Mouse (Mus musculus) myocyte (in vitro differentiated cells): ENCODE measurements at regions not wholly inside any gene's neighbourhood (a gene's known extent, or its start where the extent isn't known, plus 50 kb on each side); places are given as distances from the start of the nearest gene placed in this dataset.

ENCODE experiments used
- H3K27me3 ChIP-seq: one replicate; pipeline ENCODE4 v1.6.1; 2011; ENCODE audit not compliant: control insufficient read depth, insufficient read depth, insufficient read length
- H3K36me3 ChIP-seq: one replicate; pipeline ENCODE4 v1.6.1; 2011; ENCODE audit not compliant: control insufficient read depth, insufficient read depth
- H3K4me2 ChIP-seq: one replicate; pipeline ENCODE4 v1.6.1; 2011; ENCODE audit warnings: low read depth, control low read depth
- H3K4me3 ChIP-seq: one replicate; pipeline ENCODE4 v1.5.1; 2011; ENCODE audit warnings: mild to moderate bottlenecking, control low read depth, moderate library complexity
- H3K79me2 ChIP-seq: one replicate; pipeline ENCODE4 v1.6.1; 2011; ENCODE audit not compliant: control insufficient read depth, insufficient read depth
- H3ac ChIP-seq: one replicate; pipeline ENCODE4 v1.6.1; 2011; ENCODE audit not compliant: control insufficient read depth, insufficient read length
- CEBPB ChIP-seq: IDR thresholded peaks from 2 replicates; pipeline ENCODE4 v1.6.1; 2011; ENCODE audit warnings: mild to moderate bottlenecking, moderate library complexity; ENCODE audit not compliant: poor library complexity, insufficient read depth, severe bottlenecking
- E2F4 ChIP-seq: IDR thresholded peaks from one replicate; pipeline ENCODE4 v1.6.1; 2011; ENCODE audit warnings: mild to moderate bottlenecking, control low read depth, moderate library complexity; ENCODE audit not compliant: insufficient read depth
- MAX ChIP-seq: IDR thresholded peaks from one replicate; pipeline ENCODE4 v1.6.1; 2011; ENCODE audit warnings: low read depth, mild to moderate bottlenecking, control low read depth
- MYOD1 ChIP-seq, 3 experiments: IDR thresholded peaks; one replicate each; pipeline ENCODE4 v1.6.1; 2011; ENCODE audit warnings: control low read depth in 2 of 3, low read depth in 2 of 3, mild to moderate bottlenecking in 2 of 3, moderate library complexity in 1 of 3; ENCODE audit not compliant: insufficient read length in 2 of 3, control insufficient read depth in 1 of 3
- MYOG ChIP-seq, 3 experiments: IDR thresholded peaks; one replicate each; pipeline ENCODE4 v1.6.1; 2011; ENCODE audit warnings: control low read depth in 2 of 3, low read depth in 2 of 3, mild to moderate bottlenecking in 2 of 3; ENCODE audit not compliant: insufficient read length in 2 of 3, control insufficient read depth in 1 of 3, insufficient read depth in 1 of 3
- POLR2A ChIP-seq: IDR thresholded peaks from one replicate; pipeline ENCODE4 v1.6.1; 2011; ENCODE audit warnings: low read depth, mild to moderate bottlenecking, control low read depth, moderate library complexity; ENCODE audit not compliant: insufficient read length
- POLR2AphosphoS2 ChIP-seq: IDR thresholded peaks from one replicate; pipeline ENCODE4 v1.6.1; 2011; ENCODE audit warnings: low read depth, control low read depth; ENCODE audit not compliant: insufficient read length
- REST ChIP-seq: IDR thresholded peaks from one replicate; pipeline ENCODE4 v1.6.1; 2011; ENCODE audit warnings: mild to moderate bottlenecking, control low read depth, moderate library complexity; ENCODE audit not compliant: insufficient read depth, insufficient read length
- SRF ChIP-seq: IDR thresholded peaks from one replicate; pipeline ENCODE4 v1.6.1; 2011; ENCODE audit warnings: low read depth; ENCODE audit not compliant: control insufficient read depth, insufficient read length
- TCF12 ChIP-seq: IDR thresholded peaks from one replicate; pipeline ENCODE4 v1.6.1; 2011; ENCODE audit warnings: mild to moderate bottlenecking, control low read depth; ENCODE audit not compliant: poor library complexity, insufficient read depth, severe bottlenecking
- TCF3 ChIP-seq: IDR thresholded peaks from one replicate; pipeline ENCODE4 v1.6.1; 2011; ENCODE audit warnings: low read depth, control low read depth; ENCODE audit not compliant: insufficient read length
- USF1 ChIP-seq: IDR thresholded peaks from one replicate; pipeline ENCODE4 v1.6.1; 2011; ENCODE audit warnings: low read depth, mild to moderate bottlenecking, control low read depth, moderate library complexity

- no peak for TF ChIP-seq TCF3
- H3ac ChIP-seq, result no peak overlapping the region
- no peaks in the 10 kb centered on the region for H3K36me3 ChIP-seq
- no peaks in the 10 kb centered on the region for H3K79me2 ChIP-seq
- H3K4me3 ChIP-seq, result no peak overlapping the region
- H3K27me3 ChIP-seq, result no peaks in the 10 kb centered on the region
- H3K4me2 ChIP-seq, result no peak overlapping the region
Measured at GRCm38 (mm10) chr3:137057911-137058260, 283.0 kb upstream of the Emcn start.

GRCm38 (mm10) chr3:137062067-137062466, 278.8 kb upstream of the Emcn start:
- no peaks in the 10 kb centered on the region for H3K79me2 ChIP-seq
- no peaks in the 10 kb centered on the region for H3K27me3 ChIP-seq
- H3ac ChIP-seq, result no peak overlapping the region
- no peak overlapping the region for H3K4me3 ChIP-seq
- no peak overlapping the region for H3K4me2 ChIP-seq
- H3K36me3 ChIP-seq, result no peaks in the 10 kb centered on the region
- no peak for TF ChIP-seq MYOD1 (IDR thresholded peaks at IDR 0.05; ENCODE audit: control insufficient read depth in 1 of 3, insufficient read length in 2 of 3, low read depth in 2 of 3)
- TF ChIP-seq TCF12, result no peak
- no peak for TF ChIP-seq MAX

GRCm38 (mm10) chr3:137067336-137067735, 273.5 kb upstream of the Emcn start:
- Histone ChIP-seq H3K79me2 (no peaks in the 10 kb centered on the region), H3K4me3 (no peak overlapping the region), H3K27me3 (no peaks in the 10 kb centered on the region)

GRCm38 (mm10) chr3:137069334-137069733, 271.5 kb upstream of the Emcn start:
- Histone ChIP-seq H3K79me2 (no peaks in the 10 kb centered on the region), H3K36me3 (no peaks in the 10 kb centered on the region), H3K4me3 (no peak overlapping the region), H3K4me2 (no peak overlapping the region), H3K27me3 (no peaks in the 10 kb centered on the region), H3ac (no peak overlapping the region)
- TF ChIP-seq USF1 (no peak), CEBPB (no peak), POLR2AphosphoS2 (no peak), TCF3 (no peak), MYOD1 (IDR thresholded peaks at IDR 0.05; ENCODE audit: control insufficient read depth in 1 of 3, insufficient read length in 2 of 3, low read depth in 2 of 3) (no peak), MAX (no peak), POLR2A (no peak), E2F4 (no peak), SRF (no peak), TCF12 (no peak), REST (no peak), MYOG (IDR thresholded peaks at IDR 0.05; ENCODE audit: control insufficient read depth in 1 of 3, insufficient read depth in 1 of 3, insufficient read length in 2 of 3, low read depth in 2 of 3) (no peak)

More at GRCm38 (mm10) chr3:137067336-137067735, 273.5 kb upstream of the Emcn start:
- Histone ChIP-seq H3K4me2 (no peak overlapping the region), H3K36me3 (no peaks in the 10 kb centered on the region), H3ac (no peak overlapping the region)
- no peak for TF ChIP-seq MYOD1 (IDR thresholded peaks at IDR 0.05; ENCODE audit: control insufficient read depth in 1 of 3, insufficient read length in 2 of 3, low read depth in 2 of 3)
- TF ChIP-seq REST, result no peak
- no peak for TF ChIP-seq MAX
- no peak for TF ChIP-seq E2F4
- no peak for TF ChIP-seq MYOG (IDR thresholded peaks at IDR 0.05; ENCODE audit: control insufficient read depth in 1 of 3, insufficient read depth in 1 of 3, insufficient read length in 2 of 3, low read depth in 2 of 3)
- TF ChIP-seq TCF12, result no peak

- Histone ChIP-seq H3K4me2 (no peak overlapping the region), H3K27me3 (no peaks in the 10 kb centered on the region), H3ac (no peak overlapping the region), H3K36me3 (no peaks in the 10 kb centered on the region), H3K79me2 (no peaks in the 10 kb centered on the region), H3K4me3 (no peak overlapping the region)
- no peak for TF ChIP-seq E2F4
- TF ChIP-seq TCF3, result no peak
- TF ChIP-seq POLR2AphosphoS2, result no peak
- TF ChIP-seq POLR2A, result no peak
- no peak for TF ChIP-seq USF1
- TF ChIP-seq REST, result no peak
- TF ChIP-seq SRF, result no peak
- no peak for TF ChIP-seq MYOG (IDR thresholded peaks at IDR 0.05; ENCODE audit: control insufficient read depth in 1 of 3, insufficient read depth in 1 of 3, insufficient read length in 2 of 3, low read depth in 2 of 3)
- no peak for TF ChIP-seq MYOD1 (IDR thresholded peaks at IDR 0.05; ENCODE audit: control insufficient read depth in 1 of 3, insufficient read length in 2 of 3, low read depth in 2 of 3)
- no peak for TF ChIP-seq CEBPB
- TF ChIP-seq MAX, result no peak
- TF ChIP-seq TCF12, result no peak
Measured at GRCm38 (mm10) chr3:137077718-137078599, 262.9 kb upstream of the Emcn start.
